Mouse (Mus musculus): ENCODE measurements around the gene Rims4. TPM values are rescaled to one million over a fixed set of nuclear protein-coding genes. Genes with fewer than 3 reads are reported as not detected.

Gene Rims4
- polyA plus RNA-seq, 1 experiment from 2014 or later = 0.13 TPM

DNA sequence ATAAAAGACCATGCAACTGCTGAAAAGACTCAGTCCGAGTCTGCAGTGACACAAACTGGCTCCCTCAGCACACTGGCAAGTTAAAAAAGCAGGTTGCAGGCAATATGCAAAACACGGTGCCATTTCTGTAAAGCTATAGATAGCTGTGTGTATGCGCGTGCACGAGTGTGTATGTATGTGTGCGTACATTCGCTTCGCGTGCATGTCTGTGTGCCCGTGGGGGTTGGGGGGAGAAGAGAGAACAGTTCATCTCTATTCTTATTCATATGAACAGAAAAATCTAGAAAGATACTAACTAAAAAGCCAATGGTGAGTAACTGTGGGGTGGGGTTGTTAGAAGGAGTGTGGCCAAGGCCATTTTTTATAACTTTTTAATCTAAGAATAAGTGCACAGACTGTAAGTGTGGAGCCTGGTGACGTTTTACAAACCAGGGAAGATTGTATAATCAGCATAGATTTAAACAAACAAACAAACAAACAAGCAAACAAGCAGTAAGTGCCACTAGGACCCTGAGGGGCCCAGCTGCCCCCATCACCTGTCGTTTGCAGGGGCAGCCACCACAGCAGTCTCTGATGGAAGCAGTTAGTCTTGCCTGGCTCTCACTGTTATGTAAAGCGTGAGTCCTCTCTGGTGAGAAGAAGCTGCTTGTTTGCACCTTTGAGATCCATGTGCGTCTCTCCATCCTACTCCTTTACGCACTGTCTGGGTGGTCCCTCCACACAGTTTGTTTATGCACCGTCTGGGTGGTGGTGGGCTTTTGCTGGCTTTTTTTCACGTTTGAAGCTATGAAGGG, 35.4 kb downstream of the Rims4 start:
- no peaks in the 10 kb centered on the region for H3K4me1 ChIP-seq
- no peak overlapping the region for H3K4me2 ChIP-seq
- no peak overlapping the region for H3K4me3 ChIP-seq
- H3K36me3 ChIP-seq = no peaks in the 10 kb centered on the region
- H3K27ac ChIP-seq = no peak overlapping the region
- WGBS = 63% methylated on average over 17 of the region's 17 CpGs
- H3K27me3 ChIP-seq = peaks cover 11% of the 10 kb centered on the region; the same call in 1 of the 2 replicates
- no peak for ATAC-seq (ENCODE audit: insufficient number of reproducible peaks, low FRiP score, low TSS enrichment, low read depth)
- no peaks in the 10 kb centered on the region for H3K9me3 ChIP-seq
- no peak overlapping the region for H3K9ac ChIP-seq

DNA sequence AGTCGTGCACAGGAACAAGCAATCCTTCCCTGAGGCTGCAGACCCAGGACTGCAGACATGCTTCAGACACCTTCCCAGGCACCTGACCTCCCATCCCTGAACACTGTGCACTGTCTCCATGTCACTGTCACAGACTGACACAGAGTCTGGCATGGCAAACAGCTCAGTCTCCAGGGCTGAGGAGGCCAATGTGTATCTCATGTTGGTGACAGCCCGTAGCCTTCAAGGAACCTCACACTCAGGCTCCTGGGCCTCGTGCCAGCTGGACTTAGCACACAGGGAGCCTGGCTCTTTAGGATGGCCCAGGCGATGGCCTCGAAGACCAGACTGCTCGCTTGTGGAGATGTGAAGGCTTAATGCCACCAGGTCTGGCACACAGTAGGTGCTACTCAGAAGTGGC, 37.6 kb downstream of the Rims4 start:
- H3K36me3 ChIP-seq = no peaks in the 10 kb centered on the region
- ATAC-seq (ENCODE audit: insufficient number of reproducible peaks, low FRiP score, low TSS enrichment, low read depth) = no peak
- H3K27ac ChIP-seq = no peak overlapping the region
- H3K4me3 ChIP-seq = no peak overlapping the region
- 0 out of 2 replicates have a peak, but pooled peaks cover 3% of the 10 kb centered on the region for H3K4me1 ChIP-seq
- no peaks in the 10 kb centered on the region for H3K9me3 ChIP-seq
- peaks cover 11% of the 10 kb centered on the region; the same call in 1 of the 2 replicates for H3K27me3 ChIP-seq
- H3K4me2 ChIP-seq = no peak overlapping the region
- H3K9ac ChIP-seq = no peak overlapping the region
- 79% methylated on average over 6 of the region's 6 CpGs for WGBS

DNA sequence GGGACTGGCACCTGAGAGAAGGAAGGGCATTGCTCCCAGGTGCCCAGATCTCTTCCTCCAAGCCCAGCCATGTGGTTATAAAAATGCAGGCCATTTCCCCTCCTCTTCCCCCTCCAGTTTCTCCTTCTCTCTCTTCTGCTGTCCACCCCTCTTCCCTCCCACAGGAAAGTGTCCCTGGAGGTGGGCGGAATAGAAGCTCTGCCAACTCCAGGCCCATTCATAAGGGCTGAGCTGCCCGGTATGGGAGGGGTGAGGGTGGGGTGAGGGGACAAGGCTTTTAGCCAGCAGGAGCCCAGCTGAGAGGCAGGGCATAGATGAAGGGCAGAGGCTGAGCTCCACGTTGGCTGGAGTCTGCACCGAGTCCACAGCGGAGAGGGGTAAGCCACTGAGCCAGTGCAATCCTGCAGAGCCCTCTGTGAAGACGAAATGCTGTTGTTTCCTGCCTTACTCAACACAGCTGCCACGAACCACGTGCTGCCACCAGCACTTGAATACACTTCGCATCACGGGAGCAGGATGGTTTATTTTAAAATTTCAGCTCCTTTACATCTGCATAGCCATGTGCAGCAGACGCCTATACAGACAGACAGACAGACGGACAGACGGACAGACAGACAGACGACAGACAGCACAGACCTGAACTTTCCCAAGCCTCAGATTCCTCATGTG, 41.5 kb downstream of the Rims4 start:
- no peak for ATAC-seq (ENCODE audit: insufficient number of reproducible peaks, low FRiP score, low TSS enrichment, low read depth)
- Histone ChIP-seq H3K4me3 (no peak overlapping the region), H3K27ac (no peak overlapping the region), H3K36me3 (no peaks in the 10 kb centered on the region), H3K4me2 (no peak overlapping the region), H3K9me3 (no peaks in the 10 kb centered on the region), H3K27me3 (peaks cover 5% of the 10 kb centered on the region; the same call in 1 of the 2 replicates), H3K9ac (no peak overlapping the region), H3K4me1 (peaks cover 9% of the 10 kb centered on the region)
- 73% methylated on average over 14 of the region's 14 CpGs for WGBS

DNA sequence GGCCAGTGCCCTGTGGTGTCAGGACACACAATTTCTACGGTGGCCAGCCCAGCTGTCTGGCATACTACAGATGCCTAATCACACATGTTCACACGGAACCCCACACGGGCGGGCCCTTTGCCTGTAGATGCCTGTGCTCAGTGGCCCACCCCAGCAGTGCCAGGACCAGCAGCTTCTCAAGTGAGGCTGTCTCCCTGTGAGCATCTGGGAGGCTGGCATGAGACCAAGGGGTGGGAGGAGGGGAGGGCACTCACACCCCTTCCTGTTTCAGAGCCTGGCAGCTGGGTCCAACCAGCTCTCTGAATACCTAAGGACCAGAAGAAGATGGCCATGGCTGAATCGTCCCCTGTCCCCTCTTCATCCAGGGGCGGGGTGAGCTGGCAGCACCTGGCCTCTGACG, 43.0 kb downstream of the Rims4 start:
- Histone ChIP-seq H3K4me2 (no peak overlapping the region), H3K9ac (no peak overlapping the region), H3K4me3 (no peak overlapping the region), H3K36me3 (no peaks in the 10 kb centered on the region), H3K4me1 (peaks cover 9% of the 10 kb centered on the region), H3K27me3 (peaks cover 4% of the 10 kb centered on the region), H3K27ac (no peak overlapping the region), H3K9me3 (no peaks in the 10 kb centered on the region)
- no peak for ATAC-seq (ENCODE audit: insufficient number of reproducible peaks, low FRiP score, low TSS enrichment, low read depth)
- 55% methylated on average over 7 of the region's 7 CpGs for WGBS

DNA sequence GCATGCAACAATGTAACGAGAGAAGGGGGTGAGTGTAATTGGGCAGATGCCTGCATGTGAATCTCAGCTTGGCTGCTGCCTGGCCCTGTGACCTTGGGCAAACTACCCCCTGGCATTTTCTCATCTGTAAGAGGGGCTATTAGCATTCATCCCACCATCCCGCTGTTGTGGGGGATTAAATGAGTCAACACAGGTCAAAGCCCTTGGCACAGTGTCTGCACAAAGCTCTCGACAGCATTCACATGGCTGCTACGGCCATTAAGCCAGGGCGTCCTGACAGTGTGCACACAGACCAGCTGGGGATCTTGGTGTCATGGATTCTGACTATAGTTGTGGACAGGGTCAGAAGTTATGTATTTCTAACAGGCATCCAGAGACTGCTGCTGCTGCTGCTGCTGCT, 43.6 kb downstream of the Rims4 start:
- Histone ChIP-seq H3K9me3 (no peaks in the 10 kb centered on the region), H3K4me2 (no peak overlapping the region), H3K4me3 (no peak overlapping the region), H3K4me1 (peaks cover 9% of the 10 kb centered on the region), H3K9ac (no peak overlapping the region), H3K27me3 (peaks cover 9% of the 10 kb centered on the region), H3K36me3 (no peaks in the 10 kb centered on the region), H3K27ac (no peak overlapping the region)
- no peak for ATAC-seq (ENCODE audit: insufficient number of reproducible peaks, low FRiP score, low TSS enrichment, low read depth)
- WGBS = 58% methylated on average over 5 of the region's 5 CpGs

DNA sequence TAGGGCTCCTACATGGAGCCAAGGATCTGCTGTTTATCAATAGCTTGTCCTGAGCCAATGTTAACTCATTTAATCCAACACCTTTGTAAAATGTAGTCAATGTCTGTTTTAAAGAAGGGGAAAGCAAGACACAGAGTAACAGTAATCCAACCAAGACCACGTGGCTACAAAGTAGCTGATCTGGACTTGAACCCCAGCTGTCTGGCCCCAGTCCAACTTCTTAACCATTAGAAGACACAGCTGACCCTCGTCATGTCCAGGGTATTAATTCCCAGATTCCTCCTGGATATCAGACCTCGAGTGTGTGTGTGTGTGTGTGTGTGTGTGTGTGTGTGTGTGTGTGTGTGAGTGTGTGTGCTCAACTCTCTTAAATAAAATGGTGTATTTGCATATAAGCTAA, 46.6 kb downstream of the Rims4 start:
- H3K4me1 ChIP-seq = peaks cover 9% of the 10 kb centered on the region
- peaks cover 17% of the 10 kb centered on the region for H3K27me3 ChIP-seq
- WGBS = 19% methylated on average over 3 of the region's 3 CpGs
- H3K36me3 ChIP-seq = no peaks in the 10 kb centered on the region
- H3K4me3 ChIP-seq = no peak overlapping the region
- H3K9ac ChIP-seq = no peak overlapping the region
- H3K27ac ChIP-seq = no peak overlapping the region
- no peak overlapping the region for H3K4me2 ChIP-seq
- no peak for ATAC-seq (ENCODE audit: insufficient number of reproducible peaks, low FRiP score, low TSS enrichment, low read depth)
- no peaks in the 10 kb centered on the region for H3K9me3 ChIP-seq

DNA sequence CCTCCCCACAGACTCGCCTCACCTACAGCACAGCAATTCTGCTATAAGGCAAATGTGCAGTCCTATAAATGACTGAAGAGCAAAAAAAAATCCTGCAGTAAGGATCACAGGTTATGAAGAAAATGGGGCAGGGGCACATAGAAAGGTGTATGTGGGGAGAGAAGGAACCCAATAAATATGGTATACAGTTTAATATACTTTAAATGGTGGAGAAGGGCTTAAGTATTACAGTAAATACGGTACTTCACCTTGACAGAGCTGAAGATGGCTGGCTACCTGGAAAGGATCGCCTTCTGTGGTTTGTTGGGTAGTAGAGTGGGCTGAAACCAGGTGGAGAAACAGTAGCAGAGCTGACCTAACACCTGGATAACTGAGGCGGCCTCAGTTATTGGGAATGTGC, 47.2 kb downstream of the Rims4 start:
- peaks cover 20% of the 10 kb centered on the region for H3K27me3 ChIP-seq
- H3K9me3 ChIP-seq = no peaks in the 10 kb centered on the region
- H3K36me3 ChIP-seq = no peaks in the 10 kb centered on the region
- no peak overlapping the region for H3K4me2 ChIP-seq
- no peak for ATAC-seq (ENCODE audit: insufficient number of reproducible peaks, low FRiP score, low TSS enrichment, low read depth)
- WGBS = 80% methylated on average over 4 of the region's 4 CpGs
- peaks cover 8% of the 10 kb centered on the region for H3K4me1 ChIP-seq
- no peak overlapping the region for H3K4me3 ChIP-seq
- H3K27ac ChIP-seq = no peak overlapping the region
- no peak overlapping the region for H3K9ac ChIP-seq

DNA sequence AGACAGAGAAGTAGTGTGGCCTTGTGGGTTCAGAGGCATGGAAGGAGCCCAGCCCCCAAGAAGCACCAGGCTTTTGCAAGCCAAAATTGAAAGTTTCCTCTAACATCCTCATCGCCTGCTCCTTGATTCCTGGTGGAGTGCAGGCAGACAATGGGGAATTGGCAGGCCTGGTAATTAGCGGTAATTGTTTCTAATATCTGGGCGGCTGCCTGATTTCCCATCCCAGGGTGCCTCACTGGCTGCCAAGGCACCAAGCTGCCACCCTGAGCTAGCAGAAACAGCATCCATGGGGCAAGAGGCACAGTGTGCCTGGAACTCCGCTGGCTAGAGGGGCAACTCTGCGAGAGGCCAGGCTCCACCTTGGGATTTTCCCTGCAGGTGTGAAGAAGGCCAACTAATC, 48.7 kb downstream of the Rims4 start:
- Histone ChIP-seq H3K27me3 (peaks cover 20% of the 10 kb centered on the region), H3K36me3 (no peaks in the 10 kb centered on the region), H3K4me2 (no peak overlapping the region), H3K4me3 (no peak overlapping the region), H3K27ac (no peak overlapping the region), H3K9me3 (no peaks in the 10 kb centered on the region), H3K4me1 (no peaks in the 10 kb centered on the region), H3K9ac (no peak overlapping the region)
- WGBS = 52% methylated on average over 5 of the region's 5 CpGs
- ATAC-seq (ENCODE audit: insufficient number of reproducible peaks, low FRiP score, low TSS enrichment, low read depth) = no peak

DNA sequence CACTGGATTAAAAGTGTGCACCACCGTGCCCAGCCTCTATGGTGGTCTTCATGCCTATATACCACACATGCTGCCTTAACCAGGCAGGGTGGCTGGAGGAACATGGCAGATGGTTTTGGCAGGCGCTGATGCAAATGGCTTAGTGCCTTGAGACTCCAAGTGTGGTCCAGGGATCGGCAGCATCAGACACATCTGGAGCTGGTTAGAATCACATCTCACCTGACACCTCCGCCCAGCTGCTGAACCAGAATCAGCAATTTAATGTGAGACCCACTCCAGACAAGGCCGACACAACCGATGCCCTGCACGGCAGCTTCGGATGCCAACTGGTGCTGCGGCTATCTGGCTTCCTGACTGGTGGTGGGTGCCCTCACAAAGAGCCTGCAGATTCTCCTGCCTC, 52.4 kb downstream of the Rims4 start:
- H3K4me1 ChIP-seq = 0 out of 2 replicates have a peak, but pooled peaks cover 2% of the 10 kb centered on the region
- WGBS = 30% methylated on average over 9 of the region's 9 CpGs
- no peak overlapping the region for H3K4me3 ChIP-seq
- no peaks in the 10 kb centered on the region for H3K36me3 ChIP-seq
- peaks cover 36% of the 10 kb centered on the region for H3K27me3 ChIP-seq
- no peak overlapping the region for H3K4me2 ChIP-seq
- H3K9me3 ChIP-seq = no peaks in the 10 kb centered on the region
- H3K27ac ChIP-seq = no peak overlapping the region
- H3K9ac ChIP-seq = no peak overlapping the region
- ATAC-seq (ENCODE audit: insufficient number of reproducible peaks, low FRiP score, low TSS enrichment, low read depth) = no peak

DNA sequence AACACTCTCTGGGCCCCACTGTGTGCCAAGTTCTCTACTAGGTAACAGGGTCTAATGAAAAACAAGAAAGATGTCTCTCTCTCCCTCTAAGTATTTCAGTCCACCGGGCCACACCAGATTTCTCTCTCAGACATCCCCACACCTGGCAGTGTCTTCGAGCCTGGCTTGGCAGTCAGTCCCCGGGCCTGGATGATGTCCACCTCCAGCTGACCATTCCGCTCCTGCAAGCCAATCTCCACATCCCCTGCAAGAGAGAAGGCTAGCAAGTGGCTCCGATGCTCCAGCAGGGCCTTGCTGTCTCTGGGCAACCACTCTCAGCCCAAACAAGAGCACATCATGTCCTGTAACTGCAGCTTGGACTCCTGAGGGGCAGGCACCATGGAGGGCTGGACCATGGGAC, 53.2 kb downstream of the Rims4 start:
- WGBS = 85% methylated on average over 5 of the region's 5 CpGs
- no peak overlapping the region for H3K4me3 ChIP-seq
- no peak overlapping the region for H3K9ac ChIP-seq
- peaks cover 39% of the 10 kb centered on the region for H3K27me3 ChIP-seq
- no peaks in the 10 kb centered on the region for H3K9me3 ChIP-seq
- no peak overlapping the region for H3K4me2 ChIP-seq
- no peak for ATAC-seq (ENCODE audit: insufficient number of reproducible peaks, low FRiP score, low TSS enrichment, low read depth)
- no peaks in the 10 kb centered on the region for H3K36me3 ChIP-seq
- H3K27ac ChIP-seq = no peak overlapping the region
- H3K4me1 ChIP-seq = 0 out of 2 replicates have a peak, but pooled peaks cover 2% of the 10 kb centered on the region

GRCm38 (mm10) chr2:163858254-163858947, 60.1 kb downstream of the Rims4 start:
- Histone ChIP-seq H3K9me3 (no peaks in the 10 kb centered on the region), H3K36me3 (no peaks in the 10 kb centered on the region), H3K4me1 (peaks cover 13% of the 10 kb centered on the region), H3K27ac (no peak overlapping the region), H3K4me3 (no peak overlapping the region), H3K27me3 (peaks cover 85% of the 10 kb centered on the region), H3K4me2 (peak overlapping the region; percentile 25), H3K9ac (no peak overlapping the region)
- ATAC-seq (ENCODE audit: insufficient number of reproducible peaks, low FRiP score, low TSS enrichment, low read depth) = no peak
- WGBS = 12% methylated on average over 50 of the region's 50 CpGs

- peaks cover 11% of the 10 kb centered on the region for H3K4me1 ChIP-seq
- no peak overlapping the region for H3K27ac ChIP-seq
- H3K4me3 ChIP-seq = no peak overlapping the region
- peaks cover 85% of the 10 kb centered on the region for H3K27me3 ChIP-seq
- WGBS = 71% methylated on average over 6 of the region's 6 CpGs
- H3K36me3 ChIP-seq = no peaks in the 10 kb centered on the region
- H3K9ac ChIP-seq = no peak overlapping the region
- no peaks in the 10 kb centered on the region for H3K9me3 ChIP-seq
- no peak overlapping the region for H3K4me2 ChIP-seq
- ATAC-seq (ENCODE audit: insufficient number of reproducible peaks, low FRiP score, low TSS enrichment, low read depth) = peak; percentile 59; the same call in 1 of the 2 replicates
These were observed 61.2 kb downstream of the Rims4 start for GRCm38 (mm10) chr2:163857233-163857632.
